Mouse (Mus musculus) erythroblast, embryonic 14.5 days (primary cell): ENCODE data around the gene Cnnm2. TPM values are rescaled to one million over a fixed set of nuclear protein-coding genes. Genes with fewer than 3 reads are reported as not detected.
A peak's percentile ranks its signal among the peaks of the same experiment; 100 is the strongest.

Experiments used
- H3K27me3 ChIP-seq: 2 replicates; pipeline ENCODE4 v1.6.1; 2012; ENCODE audit warnings: inconsistent platforms; ENCODE audit not compliant: control insufficient read depth
- H3K36me3 ChIP-seq: 2 replicates; pipeline ENCODE4 v1.6.1; 2012; ENCODE audit warnings: mild to moderate bottlenecking, inconsistent platforms; ENCODE audit not compliant: control insufficient read depth
- H3K4me1 ChIP-seq: 2 replicates; pipeline ENCODE4 v1.6.1; 2012; ENCODE audit warnings: inconsistent platforms; ENCODE audit not compliant: control insufficient read depth
- H3K4me3 ChIP-seq: replicated peaks from 2 replicates; pipeline ENCODE3; 2012; ENCODE audit warnings: moderate library complexity, mild to moderate bottlenecking, inconsistent platforms
- H3K9me3 ChIP-seq: 2 replicates; pipeline ENCODE4 v1.6.1; 2012; ENCODE audit warnings: low read length, inconsistent platforms, mixed read lengths; ENCODE audit not compliant: control insufficient read depth
- GATA1 ChIP-seq: IDR thresholded peaks from 2 replicates; pipeline ENCODE4 v1.6.1; 2012; ENCODE audit warnings: low read length, inconsistent platforms, mixed read lengths
- TAL1 ChIP-seq: IDR thresholded peaks from 3 replicates; pipeline ENCODE4 v1.6.1; 2012; ENCODE audit warnings: low read length, inconsistent platforms, mixed read lengths
- polyA plus RNA-seq: library from polyadenylated mRNA; stranded (reverse); fragments of >175 nt; gene quantifications from 2 replicates; pipeline ENCODE4 v1.2.3, GENCODE M21; 2012

Gene Cnnm2
- polyA plus RNA-seq, 1 experiment: 4.9 TPM

DNA sequence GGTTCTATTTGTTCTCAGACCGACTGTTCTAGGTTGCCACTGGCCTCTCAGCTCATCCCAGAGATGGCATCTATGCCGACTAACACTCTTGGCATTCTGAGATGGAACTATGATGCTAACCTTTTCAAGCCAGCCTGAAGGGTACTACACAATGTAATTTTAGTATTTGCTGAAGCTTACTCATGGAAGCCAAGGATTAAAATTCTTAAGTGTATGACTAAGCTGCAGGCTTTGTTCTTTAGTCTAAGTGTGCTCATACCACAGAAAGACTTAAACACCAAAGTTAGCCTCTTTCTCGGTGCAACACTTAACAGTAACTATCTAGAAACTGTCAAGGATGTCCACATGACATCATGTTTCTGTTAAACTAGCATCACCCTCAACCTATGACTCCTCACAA lies 131.5 kb downstream of the Cnnm2 start:
- H3K27me3 ChIP-seq: no peaks in the 10 kb centered on the region; the same call in 1 of the 2 replicates
- H3K4me3 ChIP-seq: no peak overlapping the region
- peaks cover 90% of the 10 kb centered on the region for H3K36me3 ChIP-seq
- H3K9me3 ChIP-seq: peaks cover 8% of the 10 kb centered on the region
- H3K4me1 ChIP-seq: peaks cover 19% of the 10 kb centered on the region
- TF ChIP-seq TAL1 (no peak), GATA1 (no peak)

DNA sequence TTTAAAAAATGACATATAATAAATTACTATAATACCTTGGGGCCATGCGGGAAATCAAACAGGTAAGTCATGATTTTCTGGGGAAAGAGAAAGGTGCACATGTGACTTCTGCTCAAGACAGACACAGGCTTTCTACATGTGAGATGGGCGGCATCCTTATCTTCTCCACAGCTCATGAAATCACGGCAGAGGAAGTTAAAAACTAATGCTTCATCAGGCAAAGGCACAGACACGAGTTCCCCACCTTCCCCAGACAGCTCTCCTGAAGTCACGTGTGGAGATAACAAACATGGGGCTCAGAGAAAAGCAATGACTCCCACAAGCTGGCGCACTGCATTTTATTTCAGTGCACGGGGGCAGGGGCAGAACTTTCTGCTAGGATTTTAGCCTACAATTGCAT lies 132.1 kb downstream of the Cnnm2 start:
- Histone ChIP-seq H3K9me3 (peaks cover 13% of the 10 kb centered on the region), H3K4me3 (no peak overlapping the region), H3K4me1 (peaks cover 13% of the 10 kb centered on the region), H3K27me3 (no peaks in the 10 kb centered on the region; the same call in 1 of the 2 replicates), H3K36me3 (peaks cover 90% of the 10 kb centered on the region)
- TF ChIP-seq TAL1: no peak

DNA sequence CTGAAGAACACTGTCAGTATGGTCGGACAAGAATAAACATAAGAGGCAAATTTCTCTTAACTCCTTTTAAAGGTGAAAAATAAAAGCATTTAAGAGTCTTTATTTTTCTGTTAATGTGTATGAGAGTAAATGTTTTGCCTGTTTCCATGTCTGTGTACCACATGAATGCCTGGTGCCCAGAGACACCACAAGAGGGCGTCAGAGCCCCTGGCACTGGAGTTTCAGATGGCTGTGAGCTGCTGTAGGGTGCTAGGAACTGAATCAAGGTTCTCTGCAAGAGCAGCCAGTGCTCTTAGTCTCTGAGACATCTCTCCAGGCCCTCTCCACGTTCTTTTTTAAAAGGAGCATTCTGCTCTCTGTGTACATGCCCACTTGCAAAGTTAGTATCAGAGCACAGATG lies 135.7 kb downstream of the Cnnm2 start:
- Histone ChIP-seq H3K27me3 (no peaks in the 10 kb centered on the region; the same call in 1 of the 2 replicates), H3K36me3 (peaks cover 83% of the 10 kb centered on the region), H3K4me3 (no peak overlapping the region), H3K9me3 (peaks cover 13% of the 10 kb centered on the region), H3K4me1 (peaks cover 27% of the 10 kb centered on the region)
- no peak for TF ChIP-seq TAL1
- no peak for TF ChIP-seq GATA1

DNA sequence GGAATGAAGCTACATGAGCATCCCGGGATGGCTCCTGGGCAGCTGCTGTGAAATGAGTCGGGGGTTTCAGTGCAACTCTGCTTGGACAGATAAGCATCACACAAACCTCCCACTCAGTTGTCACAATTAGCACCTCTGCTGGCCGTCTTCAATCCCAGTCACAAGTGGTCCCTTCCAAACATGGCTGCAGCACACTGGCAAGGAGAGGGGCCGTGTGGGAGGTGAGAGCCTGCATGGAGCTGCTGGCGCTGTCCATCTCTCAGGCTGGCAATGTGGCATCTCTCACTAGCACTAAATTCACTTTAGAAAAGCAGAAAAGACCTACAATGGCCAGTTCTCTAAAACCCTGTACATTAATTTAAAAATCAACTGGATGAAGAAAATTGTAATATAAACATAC lies 136.8 kb downstream of the Cnnm2 start:
- Histone ChIP-seq H3K9me3 (peaks cover 13% of the 10 kb centered on the region), H3K4me1 (peaks cover 31% of the 10 kb centered on the region), H3K4me3 (no peak overlapping the region), H3K27me3 (no peaks in the 10 kb centered on the region; the same call in 1 of the 2 replicates), H3K36me3 (peaks cover 80% of the 10 kb centered on the region)
- no peak for TF ChIP-seq GATA1
- no peak for TF ChIP-seq TAL1

DNA sequence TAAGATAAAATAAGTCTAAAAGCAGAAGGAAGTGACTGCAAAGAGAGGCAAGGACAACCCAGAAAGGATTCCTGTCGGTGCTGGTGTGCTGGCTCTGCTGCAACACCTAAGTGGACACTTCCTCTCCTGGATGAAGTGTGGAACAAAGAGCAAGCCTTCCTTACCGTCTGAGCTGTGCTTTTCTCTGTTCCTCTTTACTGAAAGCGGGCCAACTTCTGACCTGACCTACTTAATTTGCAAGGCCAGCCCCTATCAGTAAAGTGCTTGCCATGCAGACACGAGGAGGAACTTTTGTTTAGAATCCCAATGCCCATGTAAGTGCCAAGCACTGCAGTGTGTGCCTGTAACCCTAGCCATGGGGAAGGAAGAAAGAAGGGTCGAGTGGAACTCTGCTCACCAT lies 137.9 kb downstream of the Cnnm2 start:
- peaks cover 13% of the 10 kb centered on the region for H3K9me3 ChIP-seq

DNA sequence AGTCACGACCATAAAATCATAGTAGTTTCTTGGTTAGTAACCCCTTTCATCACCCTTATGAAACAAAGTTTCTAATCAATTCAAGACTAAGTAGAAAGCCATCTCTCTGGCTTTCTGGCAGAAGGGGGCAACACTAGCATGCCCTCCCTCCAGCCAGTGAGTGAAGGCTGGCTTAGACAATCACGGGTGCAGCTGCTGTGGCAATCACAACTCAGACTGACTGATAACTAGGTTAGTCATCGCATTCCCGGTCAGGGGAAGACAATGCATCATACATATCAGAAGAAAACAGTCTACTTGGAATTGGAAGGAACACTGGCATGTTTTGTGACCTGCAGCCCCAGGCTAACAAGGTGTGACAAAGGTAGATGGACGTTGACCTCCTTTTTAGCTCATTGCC lies 138.5 kb downstream of the Cnnm2 start:
- no peaks in the 10 kb centered on the region; the same call in 1 of the 2 replicates for H3K27me3 ChIP-seq
- peaks cover 84% of the 10 kb centered on the region for H3K36me3 ChIP-seq
- TF ChIP-seq GATA1: no peak
- TF ChIP-seq TAL1: no peak
- H3K4me3 ChIP-seq: no peak overlapping the region
- H3K4me1 ChIP-seq: peaks cover 45% of the 10 kb centered on the region
- H3K9me3 ChIP-seq: peaks cover 13% of the 10 kb centered on the region

More for the DNA sequence above, 137.9 kb downstream of the Cnnm2 start:
- TF ChIP-seq TAL1 (no peak), GATA1 (no peak)
- Histone ChIP-seq H3K27me3 (no peaks in the 10 kb centered on the region; the same call in 1 of the 2 replicates), H3K4me1 (peaks cover 39% of the 10 kb centered on the region), H3K4me3 (no peak overlapping the region), H3K36me3 (peaks cover 84% of the 10 kb centered on the region)

DNA sequence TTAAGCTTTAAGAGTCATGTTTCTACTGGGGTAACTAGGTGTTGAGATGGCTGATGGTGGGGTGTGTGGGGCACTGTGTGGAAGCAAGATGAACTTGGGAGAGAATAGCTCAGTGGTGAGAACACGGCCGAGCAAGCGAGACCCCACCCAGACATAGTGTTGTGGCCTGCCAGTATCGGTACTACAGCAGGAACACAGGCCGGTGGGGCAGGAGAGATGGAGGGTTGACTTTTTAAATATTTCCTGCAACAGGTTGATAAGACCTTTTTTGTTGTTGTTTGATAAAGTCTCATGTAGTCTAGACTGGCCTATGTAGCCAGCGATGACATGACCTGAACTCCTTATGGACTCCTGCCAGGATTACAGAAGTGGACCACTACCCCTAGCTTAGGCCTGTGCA lies 139.4 kb downstream of the Cnnm2 start:
- Histone ChIP-seq H3K4me3 (no peak overlapping the region), H3K9me3 (peaks cover 13% of the 10 kb centered on the region), H3K27me3 (no peaks in the 10 kb centered on the region; the same call in 1 of the 2 replicates), H3K36me3 (peaks cover 77% of the 10 kb centered on the region), H3K4me1 (peaks cover 54% of the 10 kb centered on the region)
- no peak for TF ChIP-seq GATA1
- no peak for TF ChIP-seq TAL1

DNA sequence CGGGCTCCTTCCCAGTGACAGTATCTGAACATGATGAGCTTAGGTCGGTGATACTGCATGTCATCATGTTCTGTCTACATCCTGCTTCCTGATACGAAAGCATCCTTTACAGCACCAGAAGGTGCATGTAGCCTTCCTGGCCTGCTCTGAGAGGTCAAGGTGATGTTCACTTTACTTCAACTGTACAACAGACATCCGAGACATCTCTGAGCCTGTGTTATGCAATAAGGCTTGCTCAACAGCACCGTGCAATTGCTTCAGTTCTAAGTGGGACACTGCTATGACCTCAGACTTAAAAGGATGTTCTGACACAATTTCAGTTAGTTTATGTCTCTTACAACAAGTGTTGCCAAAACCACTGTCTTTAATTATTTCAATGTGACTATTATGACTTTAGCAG lies 139.9 kb downstream of the Cnnm2 start:
- Histone ChIP-seq H3K36me3 (peaks cover 73% of the 10 kb centered on the region), H3K27me3 (no peaks in the 10 kb centered on the region; the same call in 1 of the 2 replicates), H3K4me3 (no peak overlapping the region), H3K9me3 (peaks cover 13% of the 10 kb centered on the region), H3K4me1 (peaks cover 60% of the 10 kb centered on the region)
- TF ChIP-seq GATA1 (no peak), TAL1 (no peak)

DNA sequence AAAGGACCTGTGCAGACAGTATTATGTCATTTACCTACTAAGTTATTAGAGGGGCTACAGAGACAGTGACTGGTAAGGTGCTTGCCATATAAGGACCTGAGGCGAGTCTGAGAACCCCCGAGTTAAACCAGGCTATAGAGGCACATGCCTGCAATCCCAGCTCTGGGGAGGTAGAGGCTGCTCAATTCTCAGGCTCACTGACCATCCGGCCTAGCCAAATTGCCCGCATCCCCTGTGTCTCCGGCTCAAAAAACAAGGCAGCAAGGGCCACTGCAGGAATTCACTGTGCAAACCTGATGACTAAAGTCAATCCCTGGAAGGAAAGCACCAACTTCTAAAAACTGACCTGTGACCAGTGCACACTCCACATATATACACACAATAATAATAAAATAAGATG lies 142.0 kb downstream of the Cnnm2 start:
- H3K27me3 ChIP-seq: no peaks in the 10 kb centered on the region
- H3K4me1 ChIP-seq: peaks cover 79% of the 10 kb centered on the region
- H3K4me3 ChIP-seq: no peak overlapping the region
- no peaks in the 10 kb centered on the region for H3K9me3 ChIP-seq
- H3K36me3 ChIP-seq: peaks cover 62% of the 10 kb centered on the region
- no peak for TF ChIP-seq TAL1
- TF ChIP-seq GATA1: no peak

DNA sequence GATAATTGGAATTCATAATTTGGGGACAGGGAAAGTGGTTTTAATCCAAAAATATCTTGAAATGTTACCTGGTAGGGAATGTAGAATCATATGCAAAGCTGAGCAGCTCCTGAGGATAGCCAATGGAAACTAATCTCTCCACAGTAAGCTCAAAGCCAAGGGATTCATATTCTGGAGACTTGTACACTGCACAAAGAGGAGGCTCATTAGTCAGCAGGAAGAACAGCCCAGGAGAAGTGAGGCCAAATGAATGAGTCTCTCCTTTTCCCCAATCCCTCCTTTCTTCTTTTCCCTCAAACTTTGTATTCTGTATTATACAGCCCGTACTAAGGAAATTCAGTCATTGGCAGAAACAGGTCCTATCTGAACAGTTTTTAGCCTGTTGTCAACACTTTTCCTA lies 143.5 kb downstream of the Cnnm2 start:
- H3K4me3 ChIP-seq: peak overlapping the region; percentile 39
- no peaks in the 10 kb centered on the region for H3K27me3 ChIP-seq
- no peaks in the 10 kb centered on the region for H3K9me3 ChIP-seq
- no peak for TF ChIP-seq TAL1
- no peak for TF ChIP-seq GATA1
- H3K36me3 ChIP-seq: peaks cover 54% of the 10 kb centered on the region
- peaks cover 87% of the 10 kb centered on the region for H3K4me1 ChIP-seq
